Mouse (Mus musculus) ES-Bruce4 (cell line): Measurements from ENCODE around the gene Wdr91. TPM values are rescaled to one million over a fixed set of nuclear protein-coding genes. Genes with fewer than 3 reads are reported as not detected.

Source experiments
- H3K27ac ChIP-seq: 2 replicates; pipeline ENCODE4 v1.5.1; 2012; ENCODE audit warnings: low read length, inconsistent platforms; ENCODE audit not compliant: insufficient read depth
- H3K27me3 ChIP-seq: 2 replicates; pipeline ENCODE4 v1.6.1; 2012; ENCODE audit warnings: mild to moderate bottlenecking, low read length, inconsistent platforms; ENCODE audit not compliant: control insufficient read depth, poor library complexity, insufficient read depth, severe bottlenecking
- H3K36me3 ChIP-seq: 2 replicates; pipeline ENCODE4 v1.6.1; 2012; ENCODE audit warnings: inconsistent platforms, mild to moderate bottlenecking, low read length, moderate library complexity; ENCODE audit not compliant: control insufficient read depth, poor library complexity, insufficient read depth, severe bottlenecking
- H3K4me1 ChIP-seq: one replicate; pipeline ENCODE4 v1.8.1; 2011; ENCODE audit warnings: low read length; ENCODE audit not compliant: control insufficient read depth, insufficient read depth
- H3K4me3 ChIP-seq: 2 replicates; pipeline ENCODE4 v1.5.1; 2011; ENCODE audit warnings: low read depth, mild to moderate bottlenecking, low read length
- H3K9ac ChIP-seq: 2 replicates; pipeline ENCODE4 v1.6.1; 2012; ENCODE audit warnings: low read depth, mild to moderate bottlenecking, inconsistent platforms; ENCODE audit not compliant: poor library complexity, severe bottlenecking
- H3K9me3 ChIP-seq: replicated peaks from 2 replicates; pipeline ENCODE4 v1.6.1; 2012; ENCODE audit warnings: mild to moderate bottlenecking, low read length, inconsistent platforms; ENCODE audit not compliant: control insufficient read depth, poor library complexity, insufficient read depth, severe bottlenecking
- CTCF ChIP-seq: IDR thresholded peaks from one replicate; pipeline ENCODE4 v1.8.1; 2011; ENCODE audit warnings: low read depth, low read length
- EP300 ChIP-seq: IDR thresholded peaks from 2 replicates; pipeline ENCODE4 v1.6.1; 2011; ENCODE audit warnings: low read depth, low read length; ENCODE audit not compliant: insufficient read depth
- POLR2A ChIP-seq: IDR thresholded peaks from one replicate; pipeline ENCODE4 v1.8.1; 2011; ENCODE audit warnings: low read length; ENCODE audit not compliant: insufficient read depth
- polyA plus RNA-seq: library from polyadenylated mRNA; stranded (reverse); fragments of >200 nt; gene quantifications from 2 replicates; pipeline ENCODE4 v1.2.4, GENCODE M21; 2011; ENCODE audit warnings: low read depth; ENCODE audit not compliant: missing spikeins, insufficient read depth, insufficient read length

Wdr91 gene
- polyA plus RNA-seq, 1 experiment, result 29.9 TPM

- Histone ChIP-seq H3K27ac (no peak overlapping the region), H3K4me1 (no peaks in the 10 kb centered on the region), H3K27me3 (no peaks in the 10 kb centered on the region), H3K9ac (no peak overlapping the region), H3K4me3 (no peak overlapping the region), H3K36me3 (peaks cover 23% of the 10 kb centered on the region), H3K9me3 (no peaks in the 10 kb centered on the region)
- TF ChIP-seq EP300 (no peak), POLR2A (no peak), CTCF (no peak)
These were observed 6.3 kb downstream of the Wdr91 start for GRCm38 (mm10) chr6:34904361-34904760.

- Histone ChIP-seq H3K4me1 (no peaks in the 10 kb centered on the region), H3K27ac (no peak overlapping the region), H3K27me3 (no peaks in the 10 kb centered on the region), H3K4me3 (no peak overlapping the region), H3K9me3 (no peaks in the 10 kb centered on the region), H3K9ac (no peak overlapping the region), H3K36me3 (peaks cover 23% of the 10 kb centered on the region)
- no peak for TF ChIP-seq EP300
- no peak for TF ChIP-seq CTCF
- TF ChIP-seq POLR2A, result no peak
These were observed 6.8 kb downstream of the Wdr91 start for GRCm38 (mm10) chr6:34903851-34904250.

- TF ChIP-seq EP300 (no peak), CTCF (no peak)
- Histone ChIP-seq H3K4me1 (no peaks in the 10 kb centered on the region), H3K9me3 (no peaks in the 10 kb centered on the region), H3K9ac (no peak overlapping the region), H3K27me3 (no peaks in the 10 kb centered on the region), H3K36me3 (peaks cover 23% of the 10 kb centered on the region), H3K4me3 (no peak overlapping the region), H3K27ac (no peak overlapping the region)
These were observed 7.2 kb downstream of the Wdr91 start for GRCm38 (mm10) chr6:34903441-34903840.

GRCm38 (mm10) chr6:34902578-34902977 lies 8.1 kb downstream of the Wdr91 start:
- no peaks in the 10 kb centered on the region for H3K27me3 ChIP-seq
- H3K9me3 ChIP-seq, result no peaks in the 10 kb centered on the region
- no peak overlapping the region for H3K4me3 ChIP-seq
- no peak overlapping the region for H3K27ac ChIP-seq
- H3K9ac ChIP-seq, result no peak overlapping the region
- peaks cover 16% of the 10 kb centered on the region for H3K36me3 ChIP-seq
- TF ChIP-seq CTCF, result no peak
- TF ChIP-seq EP300, result no peak
- no peak for TF ChIP-seq POLR2A
- no peaks in the 10 kb centered on the region for H3K4me1 ChIP-seq

- Histone ChIP-seq H3K27ac (no peak overlapping the region), H3K27me3 (no peaks in the 10 kb centered on the region), H3K4me1 (no peaks in the 10 kb centered on the region), H3K9me3 (no peaks in the 10 kb centered on the region), H3K4me3 (no peak overlapping the region), H3K9ac (no peak overlapping the region), H3K36me3 (peaks cover 12% of the 10 kb centered on the region)
- TF ChIP-seq CTCF (no peak), POLR2A (no peak), EP300 (no peak)
These were observed 8.7 kb downstream of the Wdr91 start for GRCm38 (mm10) chr6:34901911-34902444.

GRCm38 (mm10) chr6:34900990-34901389 lies 9.7 kb downstream of the Wdr91 start:
- H3K9me3 ChIP-seq, result no peaks in the 10 kb centered on the region
- no peaks in the 10 kb centered on the region for H3K27me3 ChIP-seq
- H3K27ac ChIP-seq, result no peak overlapping the region
- H3K4me3 ChIP-seq, result no peak overlapping the region
- TF ChIP-seq EP300 (no peak), POLR2A (no peak), CTCF (no peak)
- H3K9ac ChIP-seq, result no peak overlapping the region
- peaks cover 4% of the 10 kb centered on the region for H3K36me3 ChIP-seq
- no peaks in the 10 kb centered on the region for H3K4me1 ChIP-seq
